Mouse (Mus musculus): ENCODE results near the gene E2f8.

Gene E2f8

GRCm38 (mm10) chr7:48875096-48875495 lies 6.3 kb downstream of the E2f8 start:
- no peaks in the 10 kb centered on the region for H3K9me3 ChIP-seq (ENCODE audit: low read length)
- H3K4me3 ChIP-seq (replicated peaks; ENCODE audit: low read length) = no peak overlapping the region
- no peak for TF ChIP-seq POU5F1 (IDR thresholded peaks at IDR 0.05; ENCODE audit: borderline replicate concordance, low read length)
- no peak for TF ChIP-seq CTCF (conservative IDR thresholded peaks at IDR 0.05; ENCODE audit: low read length)
- no peak for TF ChIP-seq NANOG (IDR thresholded peaks at IDR 0.05; ENCODE audit: borderline replicate concordance, low read length)
- peaks cover 56% of the 10 kb centered on the region for H3K4me1 ChIP-seq (replicated peaks; ENCODE audit: low read depth, low read length)
- peaks cover 92% of the 10 kb centered on the region for H3K36me3 ChIP-seq (ENCODE audit: insufficient read depth, low read length)
- no peaks in the 10 kb centered on the region for H3K27me3 ChIP-seq (ENCODE audit: insufficient read depth, low read length)

GRCm38 (mm10) chr7:48871292-48871691 lies 10.1 kb downstream of the E2f8 start:
- H3K27me3 ChIP-seq (ENCODE audit: insufficient read depth, low read length) = no peaks in the 10 kb centered on the region
- TF ChIP-seq CTCF (conservative IDR thresholded peaks at IDR 0.05; ENCODE audit: low read length) (no peak), NANOG (IDR thresholded peaks at IDR 0.05; ENCODE audit: borderline replicate concordance, low read length) (no peak), POU5F1 (IDR thresholded peaks at IDR 0.05; ENCODE audit: borderline replicate concordance, low read length) (no peak)
- H3K36me3 ChIP-seq (ENCODE audit: insufficient read depth, low read length) = peaks cover 99% of the 10 kb centered on the region
- H3K9me3 ChIP-seq (ENCODE audit: low read length) = no peaks in the 10 kb centered on the region
- no peak overlapping the region for H3K4me3 ChIP-seq (replicated peaks; ENCODE audit: low read length)
- peaks cover 53% of the 10 kb centered on the region for H3K4me1 ChIP-seq (replicated peaks; ENCODE audit: low read depth, low read length)

GRCm38 (mm10) chr7:48870579-48871180 lies 10.7 kb downstream of the E2f8 start:
- peaks cover 100% of the 10 kb centered on the region for H3K36me3 ChIP-seq (ENCODE audit: insufficient read depth, low read length)
- no peak overlapping the region for H3K4me3 ChIP-seq (replicated peaks; ENCODE audit: low read length)
- TF ChIP-seq NANOG (IDR thresholded peaks at IDR 0.05; ENCODE audit: borderline replicate concordance, low read length) = no peak
- TF ChIP-seq CTCF (conservative IDR thresholded peaks at IDR 0.05; ENCODE audit: low read length) = no peak
- TF ChIP-seq POU5F1 (IDR thresholded peaks at IDR 0.05; ENCODE audit: borderline replicate concordance, low read length) = no peak
- H3K9me3 ChIP-seq (ENCODE audit: low read length) = no peaks in the 10 kb centered on the region
- no peaks in the 10 kb centered on the region for H3K27me3 ChIP-seq (ENCODE audit: insufficient read depth, low read length)
- H3K4me1 ChIP-seq (replicated peaks; ENCODE audit: low read depth, low read length) = peaks cover 48% of the 10 kb centered on the region

DNA sequence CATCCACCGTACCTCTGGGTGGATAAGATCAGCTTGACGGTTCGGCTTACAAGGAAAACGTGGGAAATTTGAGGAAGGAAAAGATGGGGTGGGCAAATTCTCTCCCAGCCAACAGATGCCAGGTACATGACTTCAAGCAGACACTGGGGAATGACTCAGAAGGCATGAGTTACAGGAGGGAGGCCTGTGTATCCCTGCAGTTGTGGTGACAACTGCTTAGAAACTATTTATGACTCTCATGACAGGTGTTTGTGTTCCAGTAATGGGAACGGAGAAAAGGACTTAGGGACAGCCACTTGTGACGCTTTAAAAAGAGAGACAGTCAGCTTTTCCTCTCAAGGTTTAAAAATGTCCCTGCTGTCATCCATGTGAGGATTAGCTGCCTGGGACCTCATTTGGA lies 11.3 kb downstream of the E2f8 start:
- H3K27me3 ChIP-seq (ENCODE audit: insufficient read depth, low read length) = no peaks in the 10 kb centered on the region
- H3K36me3 ChIP-seq (ENCODE audit: insufficient read depth, low read length) = peaks cover 100% of the 10 kb centered on the region
- peaks cover 43% of the 10 kb centered on the region for H3K4me1 ChIP-seq (replicated peaks; ENCODE audit: low read depth, low read length)
- no peak for TF ChIP-seq POU5F1 (IDR thresholded peaks at IDR 0.05; ENCODE audit: borderline replicate concordance, low read length)
- TF ChIP-seq CTCF (conservative IDR thresholded peaks at IDR 0.05; ENCODE audit: low read length) = no peak
- TF ChIP-seq NANOG (IDR thresholded peaks at IDR 0.05; ENCODE audit: borderline replicate concordance, low read length) = no peak
- H3K4me3 ChIP-seq (replicated peaks; ENCODE audit: low read length) = no peak overlapping the region
- no peaks in the 10 kb centered on the region for H3K9me3 ChIP-seq (ENCODE audit: low read length)

DNA sequence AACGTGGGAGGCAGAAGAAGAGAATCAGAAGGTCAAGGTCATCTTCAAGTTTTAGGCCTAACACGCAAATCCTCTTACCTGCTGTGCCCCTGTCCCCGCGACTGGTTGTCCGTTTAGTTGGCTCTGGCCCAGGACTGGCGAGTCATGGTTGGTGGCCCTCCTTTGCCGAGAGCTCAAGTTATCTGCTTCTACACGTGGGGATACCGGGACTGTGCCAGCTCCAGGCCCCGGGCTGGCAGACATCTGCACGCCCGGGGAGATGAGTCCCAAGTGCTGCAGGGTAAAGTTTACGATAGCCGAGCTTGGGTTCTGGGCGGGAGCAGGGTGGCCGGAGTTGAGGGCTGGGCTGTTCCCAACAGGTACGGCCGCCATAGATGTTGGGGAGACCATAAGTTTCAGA lies 13.8 kb downstream of the E2f8 start:
- H3K4me3 ChIP-seq (replicated peaks; ENCODE audit: low read length) = no peak overlapping the region
- H3K9me3 ChIP-seq (ENCODE audit: low read length) = no peaks in the 10 kb centered on the region
- peaks cover 89% of the 10 kb centered on the region for H3K36me3 ChIP-seq (ENCODE audit: insufficient read depth, low read length)
- no peak for TF ChIP-seq POU5F1 (IDR thresholded peaks at IDR 0.05; ENCODE audit: borderline replicate concordance, low read length)
- no peak for TF ChIP-seq CTCF (conservative IDR thresholded peaks at IDR 0.05; ENCODE audit: low read length)
- TF ChIP-seq NANOG (IDR thresholded peaks at IDR 0.05; ENCODE audit: borderline replicate concordance, low read length) = no peak
- H3K4me1 ChIP-seq (replicated peaks; ENCODE audit: low read depth, low read length) = peaks cover 39% of the 10 kb centered on the region
- H3K27me3 ChIP-seq (ENCODE audit: insufficient read depth, low read length) = no peaks in the 10 kb centered on the region

GRCm38 (mm10) chr7:48864671-48865458 lies 16.5 kb downstream of the E2f8 start:
- peaks cover 62% of the 10 kb centered on the region for H3K36me3 ChIP-seq (ENCODE audit: insufficient read depth, low read length)
- H3K4me3 ChIP-seq (replicated peaks; ENCODE audit: low read length) = no peak overlapping the region
- H3K9me3 ChIP-seq (ENCODE audit: low read length) = no peaks in the 10 kb centered on the region
- H3K27me3 ChIP-seq (ENCODE audit: insufficient read depth, low read length) = no peaks in the 10 kb centered on the region
- H3K4me1 ChIP-seq (replicated peaks; ENCODE audit: low read depth, low read length) = peaks cover 16% of the 10 kb centered on the region
- TF ChIP-seq POU5F1 (IDR thresholded peaks at IDR 0.05; ENCODE audit: borderline replicate concordance, low read length) = no peak
- TF ChIP-seq NANOG (IDR thresholded peaks at IDR 0.05; ENCODE audit: borderline replicate concordance, low read length) = no peak
- no peak for TF ChIP-seq CTCF (conservative IDR thresholded peaks at IDR 0.05; ENCODE audit: low read length)

DNA sequence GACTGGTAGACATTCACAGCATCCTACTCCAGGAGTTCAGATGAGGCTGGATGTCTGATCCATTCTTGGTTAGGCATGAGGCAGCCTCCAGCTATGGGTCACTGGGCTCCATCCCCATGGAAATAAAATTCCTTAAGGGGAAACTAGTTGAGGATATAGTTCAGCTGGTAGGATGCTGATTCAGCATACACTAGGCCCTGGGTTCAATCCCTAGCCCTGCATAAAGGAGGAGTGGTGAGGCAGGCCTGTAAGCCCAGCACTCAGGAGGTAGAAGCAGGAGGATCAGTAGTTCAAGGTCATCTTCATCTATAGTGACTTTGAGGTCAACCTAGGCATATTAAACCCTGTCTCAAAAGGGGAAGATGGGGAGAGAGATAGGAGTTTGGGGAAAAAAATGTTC lies 17.2 kb downstream of the E2f8 start:
- peaks cover 16% of the 10 kb centered on the region for H3K4me1 ChIP-seq (replicated peaks; ENCODE audit: low read depth, low read length)
- no peak for TF ChIP-seq POU5F1 (IDR thresholded peaks at IDR 0.05; ENCODE audit: borderline replicate concordance, low read length)
- TF ChIP-seq NANOG (IDR thresholded peaks at IDR 0.05; ENCODE audit: borderline replicate concordance, low read length) = no peak
- no peak for TF ChIP-seq CTCF (conservative IDR thresholded peaks at IDR 0.05; ENCODE audit: low read length)

DNA sequence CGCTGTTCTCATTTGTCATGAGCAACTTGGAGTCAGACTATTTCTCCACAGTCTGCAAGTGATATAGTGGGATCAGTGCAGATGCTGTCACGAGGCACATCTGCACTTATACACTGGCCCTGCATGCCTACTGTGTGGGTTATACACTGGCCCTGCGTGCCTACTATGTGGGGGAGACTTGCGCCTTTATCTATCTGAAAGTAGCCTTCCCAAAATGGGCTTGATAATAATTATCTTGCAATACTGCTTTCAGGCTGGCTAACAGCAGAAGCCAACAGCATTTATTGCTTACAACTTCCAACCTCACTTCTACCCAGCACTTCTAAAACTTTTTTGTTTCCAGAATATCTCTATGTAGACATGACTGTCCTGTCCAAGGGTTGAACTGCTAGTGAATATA lies 19.6 kb downstream of the E2f8 start:
- Histone ChIP-seq H3K27me3 (ENCODE audit: insufficient read depth, low read length) (no peaks in the 10 kb centered on the region), H3K9me3 (ENCODE audit: low read length) (no peaks in the 10 kb centered on the region), H3K36me3 (ENCODE audit: insufficient read depth, low read length) (peaks cover 32% of the 10 kb centered on the region), H3K4me1 (replicated peaks; ENCODE audit: low read depth, low read length) (peaks cover 3% of the 10 kb centered on the region; the same call in 1 of the 2 replicates), H3K4me3 (replicated peaks; ENCODE audit: low read length) (no peak overlapping the region)
- no peak for TF ChIP-seq NANOG (IDR thresholded peaks at IDR 0.05; ENCODE audit: borderline replicate concordance, low read length)
- no peak for TF ChIP-seq CTCF (conservative IDR thresholded peaks at IDR 0.05; ENCODE audit: low read length)
- no peak for TF ChIP-seq POU5F1 (IDR thresholded peaks at IDR 0.05; ENCODE audit: borderline replicate concordance, low read length)

More for the DNA sequence above, 17.2 kb downstream of the E2f8 start:
- Histone ChIP-seq H3K27me3 (ENCODE audit: insufficient read depth, low read length) (no peaks in the 10 kb centered on the region), H3K4me3 (replicated peaks; ENCODE audit: low read length) (no peak overlapping the region), H3K9me3 (ENCODE audit: low read length) (no peaks in the 10 kb centered on the region), H3K36me3 (ENCODE audit: insufficient read depth, low read length) (peaks cover 56% of the 10 kb centered on the region)
